In the genomic region with DNA sequence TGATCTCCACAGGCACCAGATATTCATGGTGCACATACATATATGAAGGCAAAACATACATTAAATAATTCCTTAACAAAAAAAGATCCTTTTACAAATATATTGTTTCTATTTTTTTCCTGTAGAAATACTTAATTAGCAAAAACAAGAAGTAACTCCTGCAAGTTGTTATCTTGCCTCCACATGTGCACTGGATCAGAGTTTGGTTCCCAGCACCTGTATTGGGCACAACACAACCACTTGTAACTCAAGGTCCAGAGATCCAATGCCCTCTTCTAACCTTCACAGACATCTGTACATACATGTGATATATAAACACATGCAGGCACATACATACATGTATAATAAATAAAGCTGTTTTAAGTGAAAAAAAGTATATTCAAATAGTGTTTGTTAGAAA, we compare ENCODE assay signal across 16 mouse cellular contexts.
"Had no signal": no experiment of that assay in that cellular context is flagged by ENCODE, and none has a peak within 500 bp of the region (broad histone marks: within the 10 kb centered on the region; RNA-seq: fewer than 3 reads in every experiment).

No protein-coding gene starts in this region.

- H3K4me1 ChIP-seq: neural tube, embryonic 13.5 days; neural tube, embryonic 15.5 days; stomach, embryonic 15.5 days had no signal

- H3K27ac ChIP-seq: neural tube, embryonic 13.5 days; neural tube, embryonic 15.5 days; stomach, embryonic 15.5 days; stomach, postnatal 0 days had no signal

- DNase-seq: retina, postnatal 1 day; right cerebral cortex, adult 18-20 months; right cerebral cortex, postnatal 14 days; right cerebral cortex, postnatal 25 days; right cerebral cortex, postnatal 4 days; spleen, adult 18-20 months; thymus, adult 18-20 months; thymus, adult 2 months; thymus, postnatal 14 days; thymus, postnatal 25 days; thymus, postnatal 36 days; thymus, postnatal 4 days had no signal

- H3K27me3 ChIP-seq: neural tube, embryonic 13.5 days; neural tube, embryonic 15.5 days; stomach, embryonic 15.5 days had no signal

- H3K9me3 ChIP-seq: neural tube, embryonic 13.5 days; neural tube, embryonic 15.5 days; stomach, embryonic 15.5 days had no signal

- H3K4me2 ChIP-seq: neural tube, embryonic 13.5 days; neural tube, embryonic 15.5 days; stomach, embryonic 15.5 days had no signal

- H3K4me3 ChIP-seq: neural tube, embryonic 13.5 days; neural tube, embryonic 15.5 days; stomach, embryonic 15.5 days had no signal

- H3K9ac ChIP-seq: neural tube, embryonic 13.5 days; neural tube, embryonic 15.5 days; stomach, embryonic 15.5 days had no signal
